Mouse (Mus musculus) megakaryocyte, adult 5-6 weeks (primary cell): ENCODE results near the gene Gm15128. TPM values are rescaled to one million over a fixed set of nuclear protein-coding genes. Genes with fewer than 3 reads are reported as not detected.
"Not testable (repeated sequence)": the region's sequence is repeated elsewhere in the genome, so short reads cannot be mapped to it uniquely, and the experiment has no call there.

Experiments used
- ATAC-seq: 2 replicates; pipeline ENCODE4 v1.8.0; 2016; ENCODE audit warnings: mild to moderate bottlenecking, inconsistent platforms; ENCODE audit not compliant: poor library complexity, severe bottlenecking
- total RNA-seq, 2 experiments: library from RNA; stranded (forward) in 1 of 2; stranded (reverse) in 1 of 2; fragments of 153-499, 151-499 nt in 1 of 2; fragments of 221-1000, 200-1000 nt in 1 of 2; gene quantifications; 2 replicates each; pipeline versions ENCODE4 v1.2.3 to v1.2.4; 2015 to 2017

Gene Gm15128
- total RNA-seq (2015), result not detected in 2 replicates
- total RNA-seq (2017), result not detected in 2 replicates

DNA sequence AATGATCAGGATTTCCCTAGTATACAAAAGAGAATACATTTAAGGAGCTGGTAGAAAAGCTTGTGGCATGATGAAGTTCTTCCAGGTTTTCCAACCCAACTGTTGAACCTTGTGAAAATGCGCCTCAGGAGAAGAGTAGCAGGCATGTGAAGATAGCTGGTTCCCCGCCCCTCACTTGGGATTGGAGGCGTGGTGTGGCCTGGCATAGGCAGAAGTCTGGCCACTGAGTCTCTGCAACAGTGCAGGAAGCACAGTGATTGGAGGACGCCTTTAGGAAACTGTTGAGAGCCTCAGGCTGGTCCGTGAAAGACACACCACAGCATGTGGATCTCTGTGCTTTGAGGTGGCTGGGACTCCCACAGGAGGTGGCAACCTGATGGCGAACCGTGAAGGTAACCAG is at the start of gene Gm15128:
Gene Gm15128, plus strand, starts transcription at position 301 of the 400 bp plus-strand sequence.
- ATAC-seq, result not testable (repeated sequence)

Other genes with a start within 250 kb of the Gm15128 start
- gene Lrch2, start 211.9 kb upstream of the Gm15128 start, total RNA-seq (2015), result 0.09 and 0.47 TPM in 2 replicates
- gene Lrch2, start 211.9 kb upstream of the Gm15128 start, total RNA-seq (2017), result not detected in 2 replicates
- not detected in 2 replicates for gene Gm15080, start 227.0 kb downstream of the Gm15128 start, total RNA-seq (2015)
- gene Gm15080, start 227.0 kb downstream of the Gm15128 start, total RNA-seq (2017), result not detected in 2 replicates